Mouse (Mus musculus): ENCODE data around the gene Elmo2.

DNA sequence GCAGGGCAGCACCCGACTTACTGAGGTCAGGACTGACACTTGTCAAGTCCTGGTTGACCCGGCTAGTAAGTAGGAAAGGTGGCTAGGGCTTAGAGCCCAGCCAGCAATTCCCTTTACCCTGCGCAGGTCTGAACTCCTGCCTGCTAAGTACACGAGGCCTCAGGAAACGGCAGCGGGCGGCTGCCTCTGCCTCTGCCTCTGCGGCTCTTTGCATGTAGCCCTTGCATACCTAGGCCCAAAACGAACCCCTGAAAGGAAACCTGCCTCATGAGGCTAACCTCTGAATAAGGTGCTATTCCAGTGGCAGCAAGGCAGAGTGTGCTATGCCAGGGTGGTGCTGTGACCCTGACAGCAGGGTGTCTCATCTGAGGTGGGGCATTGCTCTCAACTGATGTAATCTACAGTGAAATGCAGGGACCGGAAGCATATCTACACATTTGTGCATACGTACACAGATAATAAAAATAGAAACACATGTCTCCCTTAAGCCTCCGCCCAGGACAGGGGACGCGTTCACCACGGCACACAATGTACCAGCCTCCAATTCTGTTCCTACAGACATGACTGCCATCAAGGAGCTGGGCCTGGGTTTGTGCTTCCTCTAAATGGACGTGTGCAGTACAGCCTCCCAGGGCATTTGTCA, 8.5 kb downstream of the Elmo2 start:
- TF ChIP-seq POLR2A (IDR thresholded peaks at IDR 0.05; ENCODE audit: low read depth, low read length) (no peak), ZKSCAN1 (IDR thresholded peaks at IDR 0.05; ENCODE audit: borderline replicate concordance, low read depth, low read length) (no peak)
